Mouse (Mus musculus): ENCODE results near the gene Tmx2.

GRCm38 (mm10) chr2:84637452-84638165 lies 41.3 kb downstream of the Tmx2 start:
- TF ChIP-seq RCOR1 (IDR thresholded peaks at IDR 0.05; ENCODE audit: low read depth, low read length) (no peak), ZKSCAN1 (IDR thresholded peaks at IDR 0.05; ENCODE audit: low read depth, low read length) (no peak), MAFK (IDR thresholded peaks at IDR 0.05; ENCODE audit: borderline replicate concordance, low read depth, low read length) (no peak)

All from MEL (cell line).